Mouse (Mus musculus) embryo, embryonic 9.5 days (tissue): ENCODE data around the gene Comt.

Source experiments
- DNase-seq: peaks from one replicate; pipeline ENCODE4 v3.0.0-alpha.2; 2017; ENCODE audit errors: extremely low spot score

Gene Comt

GRCm38 (mm10) chr16:18426802-18427280, at the start of gene Comt:
Gene Comt (minus strand): TSS chr16:18426852.
- DNase-seq, result no peak

- no peak for DNase-seq
Observed at GRCm38 (mm10) chr16:18474021-18474420, 47.4 kb upstream of the Comt start.

- DNase-seq, result no peak
Observed at GRCm38 (mm10) chr16:18472976-18473375, 46.3 kb upstream of the Comt start.

- no peak for DNase-seq
Observed at GRCm38 (mm10) chr16:18472416-18472815, 45.8 kb upstream of the Comt start.

- no peak for DNase-seq
Observed at GRCm38 (mm10) chr16:18471976-18472375, 45.3 kb upstream of the Comt start.

- no peak for DNase-seq
Observed at GRCm38 (mm10) chr16:18471381-18471955, 44.8 kb upstream of the Comt start.

GRCm38 (mm10) chr16:18470829-18471228, 44.2 kb upstream of the Comt start:
- no peak for DNase-seq

DNA sequence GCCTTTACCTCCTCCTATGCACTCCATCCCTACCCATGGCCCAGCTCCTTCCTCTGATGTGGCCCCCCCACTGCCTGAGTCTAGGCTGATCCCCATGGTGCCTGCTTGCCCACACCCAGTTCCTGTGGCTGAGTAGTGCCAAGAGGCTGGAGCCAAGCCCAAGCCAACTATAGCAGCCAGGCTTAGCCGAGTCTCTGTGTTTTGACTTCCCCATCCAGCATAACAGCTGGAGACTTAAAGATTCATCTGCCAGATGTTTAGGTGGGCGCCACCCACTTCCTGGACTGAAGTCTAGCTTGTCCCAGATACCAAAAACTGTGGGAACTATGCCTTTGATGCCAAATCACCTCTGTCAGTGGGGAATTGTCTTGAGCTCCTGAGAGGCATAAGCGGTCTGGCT, 37.6 kb upstream of the Comt start:
- no peak for DNase-seq

- DNase-seq, result no peak
Observed at GRCm38 (mm10) chr16:18462598-18462997, 35.9 kb upstream of the Comt start.

DNA sequence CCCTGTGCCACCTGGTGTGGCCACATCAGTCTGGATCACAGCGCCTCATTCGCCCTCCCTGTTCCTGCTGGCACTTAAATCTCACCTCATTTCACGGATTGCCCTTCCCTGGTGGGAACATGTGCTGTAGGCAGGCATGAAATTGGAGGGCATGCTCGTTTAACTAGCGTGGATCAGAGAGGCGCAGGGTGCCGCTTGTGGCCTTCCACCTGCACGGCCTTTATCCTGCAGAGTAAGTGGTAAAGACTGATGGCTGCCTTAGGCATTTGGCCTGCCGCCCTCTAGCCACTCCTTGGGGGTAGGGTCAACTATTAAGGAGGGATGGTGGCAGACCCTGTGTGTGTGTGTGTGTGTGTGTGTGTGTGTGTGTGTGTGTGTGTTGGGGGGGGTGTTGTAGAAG, 35.4 kb upstream of the Comt start:
- DNase-seq, result no peak

DNA sequence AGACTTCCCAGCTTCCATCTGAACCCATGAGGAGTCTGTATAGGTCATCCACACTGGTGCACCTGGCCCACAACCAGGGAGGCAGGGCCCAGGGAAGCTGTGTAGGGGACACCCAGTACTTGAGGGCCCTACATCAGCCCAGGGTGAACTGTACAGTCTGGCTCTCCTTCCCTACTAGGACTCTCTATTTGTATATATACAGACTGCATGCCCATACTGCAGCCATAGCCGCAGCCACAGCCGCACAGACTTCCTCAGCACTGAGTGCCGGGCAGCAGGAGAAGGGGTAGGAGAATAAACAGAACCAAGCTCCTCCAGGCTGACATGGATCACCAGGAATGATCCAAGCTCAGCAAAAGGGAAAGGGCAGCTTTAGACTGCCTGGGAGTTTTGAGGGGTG, 34.2 kb upstream of the Comt start:
- no peak for DNase-seq

GRCm38 (mm10) chr16:18459955-18460370, 33.3 kb upstream of the Comt start:
- no peak for DNase-seq

- peak; percentile 69 for DNase-seq
Observed at GRCm38 (mm10) chr16:18459335-18459954, 32.8 kb upstream of the Comt start.

GRCm38 (mm10) chr16:18458661-18459060, 32.0 kb upstream of the Comt start:
- DNase-seq, result no peak

GRCm38 (mm10) chr16:18455407-18455806, 28.8 kb upstream of the Comt start:
- DNase-seq, result no peak

- peak; percentile 59 for DNase-seq
Observed at GRCm38 (mm10) chr16:18453846-18454245, 27.2 kb upstream of the Comt start.

GRCm38 (mm10) chr16:18452361-18452862, 25.8 kb upstream of the Comt start:
- DNase-seq, result no peak

DNA sequence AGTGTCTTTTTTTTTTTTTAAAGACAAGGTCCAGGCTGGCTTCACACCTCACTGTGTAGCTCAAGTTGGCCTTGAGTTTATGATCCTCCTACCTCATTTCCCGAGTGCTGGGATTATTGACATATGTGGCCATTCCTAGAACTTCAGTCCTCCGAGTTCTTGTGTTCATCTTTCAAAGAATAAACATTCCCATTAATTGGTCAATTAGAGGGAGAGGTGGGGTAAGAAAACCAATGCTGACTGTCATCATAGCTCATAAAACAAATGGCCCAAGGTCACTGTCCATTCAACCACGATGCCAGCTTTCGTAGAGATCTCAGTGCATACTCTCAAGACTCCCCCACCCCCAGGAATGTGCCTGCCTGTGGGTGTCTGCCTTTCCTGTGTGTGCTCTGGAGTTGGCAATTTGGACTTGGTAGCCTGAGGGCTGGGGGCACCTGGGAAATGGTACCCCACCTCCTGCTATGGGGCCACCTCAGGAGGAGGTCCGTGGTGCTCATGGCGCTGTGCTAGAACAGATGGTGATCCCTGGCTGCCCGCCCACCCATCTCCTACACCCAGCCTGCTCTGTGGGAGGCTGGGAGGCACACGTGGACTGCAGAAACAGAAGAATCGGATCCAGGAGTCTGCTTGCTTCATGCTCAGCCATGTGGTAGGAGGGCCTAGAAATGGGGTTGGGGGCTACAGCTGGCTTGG, 25.0 kb upstream of the Comt start:
- no peak for DNase-seq

DNA sequence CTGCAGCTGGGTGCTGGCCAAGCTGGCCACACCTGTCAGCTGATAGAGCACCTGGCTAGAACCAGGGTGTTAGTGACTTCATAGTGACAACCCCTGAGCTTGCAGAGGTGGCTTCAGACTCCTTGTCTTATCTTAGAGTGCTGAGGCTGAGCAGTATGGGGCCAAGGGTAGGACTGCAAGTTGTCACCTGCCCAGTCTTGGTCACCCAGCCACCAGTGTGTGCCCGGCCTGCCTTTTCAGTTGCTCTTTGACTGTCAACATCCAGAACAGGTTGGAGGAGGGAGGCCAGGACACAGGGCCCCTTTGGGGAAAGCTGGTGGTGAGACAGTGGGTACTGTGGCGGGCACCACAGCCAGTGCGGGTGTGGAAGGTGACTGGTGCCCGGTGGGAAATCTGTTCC, 22.4 kb upstream of the Comt start:
- no peak for DNase-seq

- DNase-seq, result no peak
Observed at GRCm38 (mm10) chr16:18448104-18448503, 21.5 kb upstream of the Comt start.

DNA sequence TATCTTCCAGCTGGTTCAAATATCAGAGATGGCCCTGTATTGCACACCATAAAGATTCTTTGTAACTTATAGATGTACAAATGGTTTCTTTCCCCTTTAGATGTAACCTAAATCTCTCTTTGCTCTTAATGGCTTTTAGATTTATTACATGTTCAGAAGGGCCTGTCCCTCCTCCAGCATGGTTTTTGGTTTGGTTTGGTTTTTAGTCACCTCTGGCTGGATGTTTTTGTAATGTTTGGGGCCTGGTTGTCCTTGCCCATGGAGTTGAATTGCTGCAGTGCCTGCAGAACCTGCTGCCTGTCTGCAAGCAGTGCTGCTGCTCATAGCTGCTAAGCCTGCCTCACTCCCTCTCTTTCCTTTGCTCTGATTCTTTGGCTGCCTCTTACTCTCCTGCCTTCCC, 20.6 kb upstream of the Comt start:
- DNase-seq, result no peak

GRCm38 (mm10) chr16:18443385-18443841, 16.8 kb upstream of the Comt start:
- DNase-seq, result peak; percentile 91

- no peak for DNase-seq
Observed at GRCm38 (mm10) chr16:18436128-18436527, 9.5 kb upstream of the Comt start.
